Mouse (Mus musculus): ENCODE data around the gene Ccl2.

Gene Ccl2

GRCm38 (mm10) chr11:82035857-82036256, 486 bp downstream of the Ccl2 start:
- no peak for DNase-seq (ENCODE audit: low read depth)

GRCm38 (mm10) chr11:82038535-82038934, 3.2 kb downstream of the Ccl2 start, which contains the start of gene Gm17268:
Gene Gm17268, minus strand, starts transcription at chr11:82038562.
- no peak for DNase-seq (ENCODE audit: low read depth)

GRCm38 (mm10) chr11:82039132-82039660, 3.8 kb downstream of the Ccl2 start:
- DNase-seq (ENCODE audit: low read depth), result no peak

- DNase-seq (ENCODE audit: low read depth), result no peak
Observed at GRCm38 (mm10) chr11:82041671-82042080, 6.3 kb downstream of the Ccl2 start.

- DNase-seq (ENCODE audit: low read depth), result no peak
Observed at GRCm38 (mm10) chr11:82045471-82045870, 10.1 kb downstream of the Ccl2 start, which contains the start of gene Ccl7. Gene Ccl7, plus strand, starts transcription at chr11:82045712.

GRCm38 (mm10) chr11:82047746-82048415, 12.5 kb downstream of the Ccl2 start:
- peak; percentile 73 for DNase-seq (ENCODE audit: low read depth)

- DNase-seq (ENCODE audit: low read depth), result no peak
Observed at GRCm38 (mm10) chr11:82053849-82054248, 18.5 kb downstream of the Ccl2 start.

GRCm38 (mm10) chr11:82057646-82058045, 22.3 kb downstream of the Ccl2 start, which contains the start of gene Ccl11:
Gene Ccl11, plus strand, starts transcription at chr11:82057823.
- DNase-seq (ENCODE audit: low read depth), result no peak

- no peak for DNase-seq (ENCODE audit: low read depth)
Observed at GRCm38 (mm10) chr11:82062226-82062625, 26.9 kb downstream of the Ccl2 start.

- DNase-seq (ENCODE audit: low read depth), result no peak
Observed at GRCm38 (mm10) chr11:82063454-82063853, 28.1 kb downstream of the Ccl2 start.

GRCm38 (mm10) chr11:82066953-82067571, 31.7 kb downstream of the Ccl2 start:
- DNase-seq (ENCODE audit: low read depth), result no peak

GRCm38 (mm10) chr11:82071076-82071475, 35.7 kb downstream of the Ccl2 start:
- no peak for DNase-seq (ENCODE audit: low read depth)

GRCm38 (mm10) chr11:82072374-82072773, 37.0 kb downstream of the Ccl2 start:
- DNase-seq (ENCODE audit: low read depth), result peak; percentile 2

GRCm38 (mm10) chr11:82072984-82073383, 37.6 kb downstream of the Ccl2 start:
- DNase-seq (ENCODE audit: low read depth), result no peak

GRCm38 (mm10) chr11:82073686-82074085, 38.3 kb downstream of the Ccl2 start:
- DNase-seq (ENCODE audit: low read depth), result no peak

- no peak for DNase-seq (ENCODE audit: low read depth)
Observed at GRCm38 (mm10) chr11:82077031-82077430, 41.7 kb downstream of the Ccl2 start.

GRCm38 (mm10) chr11:82078136-82078730, 42.9 kb downstream of the Ccl2 start:
- no peak for DNase-seq (ENCODE audit: low read depth)

GRCm38 (mm10) chr11:82080865-82081264, 45.5 kb downstream of the Ccl2 start:
- DNase-seq (ENCODE audit: low read depth), result no peak

- no peak for DNase-seq (ENCODE audit: low read depth)
Observed at GRCm38 (mm10) chr11:82084360-82084759, 49.0 kb downstream of the Ccl2 start.

Measured in induced T-regulatory cell, adult 2 months (primary cell).